Mouse (Mus musculus): Measurements from ENCODE around the gene Prr7. TPM values are rescaled to one million over a fixed set of nuclear protein-coding genes. Genes with fewer than 3 reads are reported as not detected.

The Prr7 gene
- total RNA-seq, 2 experiments from 2014 or later = 98.9 to 104 TPM

Small RNAs within 50 kb of the gene (microRNA-seq; reads per million reads assigned to microRNA genes)
- gene Mir6943 = 2.1 to 3.4 reads per million in 2 experiments
- gene Mir6944 = 117 to 164 reads per million in 2 experiments
- gene Mir6945 = 12.9 to 13.1 reads per million in 2 experiments

Other genes with a start within 250 kb of the Prr7 start
- 100 to 1,000 TPM; 161 to 168 TPM for gene Prelid1, start 143.8 kb upstream of the Prr7 start, total RNA-seq (2021)
- gene Rab24, start 142.3 kb upstream of the Prr7 start, total RNA-seq (2021) = 10 to 100 TPM; 73.7 to 74.0 TPM
- gene Mxd3, start 134.4 kb upstream of the Prr7 start, total RNA-seq (2021) = 1 to 10 TPM; 1.2 to 1.6 TPM
- gene Lman2, start 101.5 kb upstream of the Prr7 start, total RNA-seq (2021) = 10 to 100 TPM; 47.5 to 51.0 TPM
- 10 to 100 TPM; 33.3 to 35.4 TPM for gene Rgs14, start 94.5 kb upstream of the Prr7 start, total RNA-seq (2021)
- under 1 TPM in 1 of 2 experiments, not detected in 1; 0.72 TPM for gene Slc34a1, start 66.1 kb upstream of the Prr7 start, total RNA-seq (2021)
- under 1 TPM in 1 of 2 experiments, not detected in 1; 0.70 TPM for gene Pfn3, start 49.0 kb upstream of the Prr7 start, total RNA-seq (2021)
- under 1 TPM in 1 of 2 experiments, not detected in 1; 0.30 TPM for gene F12, start 37.5 kb upstream of the Prr7 start, total RNA-seq (2021)
- gene Grk6, start 19.2 kb upstream of the Prr7 start, total RNA-seq (2021) = 10 to 100 TPM; 67.5 to 67.8 TPM
- gene Dbn1, start 23.8 kb downstream of the Prr7 start, total RNA-seq (2021) = 100 to 1,000 TPM; 326 to 327 TPM
- 10 to 100 TPM; 66.0 to 79.4 TPM for gene Pdlim7, start 49.4 kb downstream of the Prr7 start, total RNA-seq (2021)
- 1 to 10 TPM; 6.2 to 7.9 TPM for gene Dok3, start 65.0 kb downstream of the Prr7 start, total RNA-seq (2021)
- 10 to 100 TPM; 47.5 to 50.9 TPM for gene Ddx41, start 72.4 kb downstream of the Prr7 start, total RNA-seq (2021)
- 10 to 100 TPM; 62.8 to 71.1 TPM for gene Fam193b, start 106.9 kb downstream of the Prr7 start, total RNA-seq (2021)
- 100 to 1,000 TPM; 117 to 123 TPM for gene Tmed9, start 109.5 kb downstream of the Prr7 start, total RNA-seq (2021)
- gene B4galt7, start 135.6 kb downstream of the Prr7 start, total RNA-seq (2021) = 10 to 100 TPM; 22.6 to 23.3 TPM
- 10 to 100 TPM; 41.2 to 49.3 TPM for gene Caml, start 158.7 kb downstream of the Prr7 start, total RNA-seq (2021)
- gene Ddx46, start 170.8 kb downstream of the Prr7 start, total RNA-seq (2021) = 10 to 100 TPM; 37.8 to 44.3 TPM
- gene B230219D22Rik, start 228.9 kb downstream of the Prr7 start, total RNA-seq (2021) = 10 to 100 TPM; 86.0 to 89.1 TPM